Mouse (Mus musculus) bone marrow macrophage, adult 2 months (primary cell): Measurements from ENCODE around the gene Phpt1.

Source experiments
- CTCF ChIP-seq: IDR thresholded peaks from 2 replicates; pipeline ENCODE4 v1.5.1; 2012; ENCODE audit warnings: low read depth, mild to moderate bottlenecking, low read length, moderate library complexity
- POLR2A ChIP-seq: IDR thresholded peaks from 2 replicates; pipeline ENCODE4 v1.6.1; 2012; ENCODE audit warnings: mild to moderate bottlenecking, low read depth, low read length, borderline replicate concordance

- TF ChIP-seq CTCF (no peak), POLR2A (no peak)
These were observed 18.7 kb downstream of the Phpt1 start for GRCm38 (mm10) chr2:25556296-25556695.
